In genomic region chr4:139684639-139685017, GRCm38 (mm10) we compare ENCODE assay signal across 7 mouse cellular contexts. TPM values are rescaled to one million over a fixed set of nuclear protein-coding genes. Genes with fewer than 3 reads are reported as not detected.
DNase-seq lines count a peak whose midpoint lies in the region; TF ChIP-seq lines count a peak whose summit lies in the region.

No protein-coding gene starts in this region.

- no peaks in the 10 kb centered on the region for H3K4me1 ChIP-seq in bone marrow, adult 2 months (ENCODE audit: control insufficient read depth, insufficient read depth, low read length)

- no peak for TF ChIP-seq POLR2A in bone marrow, adult 2 months (IDR thresholded peaks at IDR 0.05; ENCODE audit: borderline replicate concordance, control insufficient read depth, low read depth, low read length)

- H3K4me3 ChIP-seq in bone marrow, adult 2 months (replicated peaks; ENCODE audit: control insufficient read depth, low read depth, low read length), result no peak overlapping the region
- no peak overlapping the region for H3K4me3 ChIP-seq in layer of hippocampus, adult 2 months

- peak; percentile 53 for TF ChIP-seq CTCF in bone marrow, adult 2 months (IDR thresholded peaks at IDR 0.05; ENCODE audit: control insufficient read depth, insufficient read depth, low read length)
- TF ChIP-seq CTCF in layer of hippocampus, adult 2 months (conservative IDR thresholded peaks at IDR 0.05), result peak; percentile 92

- H3K27ac ChIP-seq in bone marrow, adult 2 months (ENCODE audit: control insufficient read depth, insufficient read depth, low read depth, low read length, poor library complexity), result no peak overlapping the region
- no peak overlapping the region for H3K27ac ChIP-seq in layer of hippocampus, adult 2 months

- 16% methylated on average over 3 of the region's 3 CpGs for WGBS in bone marrow, adult 2 months

- peak; percentile 16 to 73 for DNase-seq in urinary bladder, adult 18-20 months (ENCODE audit: low spot score in 2 of 2)
- no peak for DNase-seq in urinary bladder, postnatal 10 days (ENCODE audit: low spot score)
- peak; percentile 71 for DNase-seq in forelimb bud, embryonic 11.5 days (ENCODE audit: low read depth, low spot score)
- DNase-seq in layer of hippocampus, adult 2 months (ENCODE audit: low spot score in 2 of 2), result peak; percentile 10 to 68
- peak; percentile 72 for DNase-seq in lung, postnatal 14 days
- peak; percentile 36 for DNase-seq in skeletal muscle tissue, adult 2 months (ENCODE audit: low read depth, low spot score)

RNA-seq across cellular contexts. Expression of gene Tas1r2, which starts 31.3 kb away (rescaled TPM):
- not detected in 2 replicates for polyA plus RNA-seq in bone marrow, adult 2 months (2011; ENCODE audit: insufficient read depth, insufficient read length, low replicate concordance, missing spikeins)
- not detected for total RNA-seq in layer of hippocampus, adult 2 months (2021)
